Mouse (Mus musculus) small intestine, adult 2 months (tissue): ENCODE data around the gene Klf13. TPM values are rescaled to one million over a fixed set of nuclear protein-coding genes. Genes with fewer than 3 reads are reported as not detected.

Source experiments
- H3K27ac ChIP-seq: fragments of 200-500 bp; 2 replicates; pipeline ENCODE4 v1.5.1; 2012; ENCODE audit warnings: low read depth, low read length, control low read depth, inconsistent platforms; ENCODE audit not compliant: insufficient read depth
- H3K27me3 ChIP-seq: fragments of 200-500 bp; 2 replicates; pipeline ENCODE4 v1.6.1; 2012; ENCODE audit warnings: mild to moderate bottlenecking, moderate library complexity, low read length, inconsistent platforms; ENCODE audit not compliant: control insufficient read depth, insufficient read depth
- H3K36me3 ChIP-seq: fragments of 200-500 bp; 2 replicates; pipeline ENCODE4 v1.6.1; 2012; ENCODE audit warnings: mild to moderate bottlenecking, low read length, control low read depth, inconsistent platforms; ENCODE audit not compliant: control insufficient read depth, insufficient read depth
- H3K4me1 ChIP-seq: fragments of 200-500 bp; 2 replicates; pipeline ENCODE4 v1.6.1; 2012; ENCODE audit warnings: low read length, inconsistent platforms, mixed read lengths; ENCODE audit not compliant: control insufficient read depth, insufficient read depth, insufficient read length
- H3K4me3 ChIP-seq: fragments of 200-500 bp; 2 replicates; pipeline ENCODE4 v1.5.1; 2012; ENCODE audit warnings: low read depth, mild to moderate bottlenecking, control low read depth, inconsistent platforms, low read length, moderate library complexity
- CTCF ChIP-seq: fragments of 200-500 bp; IDR thresholded peaks from 2 replicates; pipeline ENCODE4 v1.5.1; 2012; ENCODE audit warnings: low read depth, mild to moderate bottlenecking, control low read depth, inconsistent platforms, low read length, moderate library complexity, mixed read lengths; ENCODE audit not compliant: insufficient replicate concordance, insufficient read length; ENCODE audit errors: extremely low read depth
- POLR2A ChIP-seq: fragments of 200-500 bp; IDR thresholded peaks from 2 replicates; pipeline ENCODE4 v1.6.1; 2012; ENCODE audit warnings: low read depth, mild to moderate bottlenecking, control low read depth, inconsistent platforms, low read length, moderate library complexity
- WGBS: fragments of 180-500 bp; shearing (Covaris S2); methylation state at CpG from one replicate; pipeline ENCODE4 v1.1.7; 2018; 5-methylcytosine and 5-hydroxymethylcytosine counted together
- polyA plus RNA-seq: library from polyadenylated mRNA; depleted of rRNA; stranded (reverse); fragments of >200 nt; gene quantifications from 2 replicates; pipeline ENCODE4 v1.2.3, GENCODE M21; 2012

Klf13 gene
- polyA plus RNA-seq, 1 experiment: 55.1 TPM

DNA sequence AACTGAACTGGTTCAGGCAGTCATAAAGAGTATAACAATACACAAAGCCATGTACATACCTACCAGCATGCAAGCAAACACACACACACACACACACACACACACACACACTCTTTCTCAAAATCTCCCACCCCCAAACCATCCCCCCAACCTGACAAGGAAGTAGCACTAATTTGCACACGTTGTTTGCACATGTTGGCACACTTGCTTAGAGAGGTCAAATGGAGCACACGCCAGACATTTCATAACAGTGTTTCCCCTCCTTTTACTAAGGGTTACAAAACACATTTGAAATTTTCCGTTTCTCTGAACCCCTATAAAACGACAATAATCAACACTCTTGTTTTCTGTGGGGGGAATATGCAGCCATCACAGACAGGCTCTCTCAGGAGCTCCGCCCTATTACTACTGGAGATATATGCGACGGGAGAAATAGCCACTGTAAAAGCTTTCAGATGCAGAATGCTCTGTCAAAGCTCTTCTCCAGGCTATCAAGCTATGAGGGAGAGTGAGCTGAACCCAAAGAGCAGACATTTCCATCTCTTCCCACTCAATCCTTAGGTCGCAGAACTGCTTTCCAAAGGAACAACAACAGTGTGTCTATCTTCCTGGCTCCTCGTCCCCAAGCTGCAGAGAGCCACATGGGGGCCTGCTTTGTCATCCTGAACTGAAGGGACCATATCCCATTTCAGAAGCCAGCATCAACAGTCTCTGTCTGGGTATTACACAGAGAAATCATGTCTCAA, 34.9 kb downstream of the Klf13 start:
- no peak overlapping the region for H3K4me3 ChIP-seq
- H3K27me3 ChIP-seq: no peaks in the 10 kb centered on the region
- WGBS: 33% methylated on average over 9 of the region's 9 CpGs
- peak overlapping the region; percentile 60 for H3K27ac ChIP-seq
- TF ChIP-seq POLR2A: no peak
- no peak for TF ChIP-seq CTCF
- no peaks in the 10 kb centered on the region for H3K36me3 ChIP-seq
- H3K4me1 ChIP-seq: peaks cover 46% of the 10 kb centered on the region

DNA sequence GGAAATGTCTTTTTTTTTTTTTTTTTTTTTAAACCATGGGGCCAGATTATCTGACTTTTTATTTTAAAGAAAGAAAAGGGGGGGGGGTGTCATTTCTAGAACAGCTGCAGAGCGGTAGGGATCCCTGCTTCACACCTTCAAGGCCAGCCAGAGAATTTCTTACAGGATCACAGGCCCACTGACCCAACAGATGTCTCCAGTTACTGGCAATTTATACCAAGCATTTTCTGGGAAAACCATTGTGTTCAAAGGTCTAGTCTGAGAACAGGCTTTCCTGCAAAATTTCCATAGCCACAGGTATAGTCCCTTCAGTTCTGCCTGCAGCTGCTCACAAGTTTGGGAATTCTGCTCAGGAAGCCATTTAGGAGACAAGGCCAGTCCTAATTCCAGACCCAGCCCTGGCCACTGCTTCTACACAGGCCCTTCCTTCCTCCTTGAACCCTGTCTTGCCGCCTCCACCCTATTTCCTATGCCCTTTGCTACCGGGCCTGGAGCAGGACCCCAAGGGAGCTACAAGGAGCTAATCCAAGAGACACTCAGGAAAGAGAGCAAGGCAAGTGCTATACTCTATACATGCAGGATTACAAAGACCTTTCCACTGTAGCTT, 36.0 kb downstream of the Klf13 start:
- H3K27ac ChIP-seq: peak overlapping the region; percentile 60
- no peaks in the 10 kb centered on the region for H3K36me3 ChIP-seq
- TF ChIP-seq CTCF: no peak
- H3K27me3 ChIP-seq: no peaks in the 10 kb centered on the region
- peaks cover 51% of the 10 kb centered on the region for H3K4me1 ChIP-seq
- 43% methylated on average over 3 of the region's 3 CpGs for WGBS
- H3K4me3 ChIP-seq: no peak overlapping the region

DNA sequence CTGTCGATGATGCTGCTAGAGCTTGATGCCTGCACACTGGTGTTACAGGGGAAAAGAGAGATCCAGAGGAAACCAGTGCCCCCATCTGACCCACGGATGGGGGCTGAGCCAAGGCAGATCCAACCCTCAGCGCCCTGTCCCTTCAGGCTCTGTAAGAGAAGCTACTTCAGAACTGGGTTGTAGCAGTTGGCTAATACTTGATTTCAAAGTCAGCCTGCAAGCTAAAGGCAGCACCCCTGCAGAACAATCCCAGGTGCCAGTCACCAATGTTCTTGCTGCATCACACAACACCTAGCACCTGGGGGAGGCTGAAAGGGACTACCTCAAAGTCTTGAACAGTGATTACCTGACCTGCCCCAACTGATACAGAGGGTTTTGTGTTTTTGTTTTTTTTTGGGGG, 36.8 kb downstream of the Klf13 start:
- Histone ChIP-seq H3K27me3 (no peaks in the 10 kb centered on the region), H3K4me1 (peaks cover 56% of the 10 kb centered on the region), H3K4me3 (no peak overlapping the region), H3K27ac (no peak overlapping the region), H3K36me3 (no peaks in the 10 kb centered on the region)
- TF ChIP-seq POLR2A (no peak), CTCF (no peak)
- WGBS: 82% methylated on average over 3 of the region's 3 CpGs

DNA sequence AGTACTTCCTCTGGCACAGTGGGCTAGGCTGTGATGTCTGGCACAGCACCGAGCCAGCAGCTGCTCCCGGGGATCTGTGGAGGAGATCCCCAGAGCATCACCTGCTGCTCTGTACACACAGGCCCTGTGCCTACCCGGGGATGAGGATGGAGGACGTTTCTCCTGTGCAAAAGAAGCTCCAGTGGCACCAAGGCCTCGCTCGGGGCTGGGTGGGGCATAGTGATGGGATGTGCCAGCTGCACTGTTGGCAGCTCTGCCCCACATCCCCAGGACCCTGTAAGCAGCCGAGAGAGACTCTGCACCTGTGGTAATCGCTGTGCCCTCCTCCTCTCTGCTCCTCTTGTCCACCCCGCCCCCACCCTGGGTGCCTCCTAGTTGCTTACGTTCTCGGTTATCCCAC, 37.4 kb downstream of the Klf13 start:
- no peaks in the 10 kb centered on the region for H3K27me3 ChIP-seq
- no peaks in the 10 kb centered on the region for H3K36me3 ChIP-seq
- no peak overlapping the region for H3K27ac ChIP-seq
- H3K4me1 ChIP-seq: peaks cover 58% of the 10 kb centered on the region
- 46% methylated on average over 11 of the region's 11 CpGs for WGBS
- no peak overlapping the region for H3K4me3 ChIP-seq
- TF ChIP-seq POLR2A: no peak
- no peak for TF ChIP-seq CTCF

- 96% methylated on average over 2 of the region's 2 CpGs for WGBS
- Histone ChIP-seq H3K27me3 (no peaks in the 10 kb centered on the region), H3K4me3 (no peak overlapping the region), H3K4me1 (peaks cover 51% of the 10 kb centered on the region), H3K27ac (no peak overlapping the region), H3K36me3 (no peaks in the 10 kb centered on the region)
- no peak for TF ChIP-seq CTCF
- no peak for TF ChIP-seq POLR2A
These were observed 38.3 kb downstream of the Klf13 start for GRCm38 (mm10) chr7:63900411-63900810.

DNA sequence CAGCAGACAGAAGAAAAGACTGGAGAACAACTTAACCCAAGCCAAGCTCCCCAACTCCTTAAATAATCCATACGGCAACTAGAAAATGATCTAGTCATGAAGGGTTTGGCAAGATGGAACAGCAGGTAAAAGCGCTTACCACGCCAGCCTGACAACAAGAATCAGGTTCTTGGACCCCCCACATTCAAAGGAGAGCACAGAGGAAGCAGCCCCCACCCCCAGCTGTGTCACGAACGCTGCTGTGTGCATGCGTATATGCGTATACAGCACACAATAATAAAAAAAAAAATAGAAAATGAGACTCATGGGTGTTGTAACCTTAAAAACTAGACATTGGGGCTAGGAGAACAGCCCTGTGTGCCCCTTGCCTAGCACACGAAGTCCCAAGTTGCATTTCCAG, 38.8 kb downstream of the Klf13 start:
- Histone ChIP-seq H3K27ac (no peak overlapping the region; the same call in 1 of the 2 replicates), H3K36me3 (no peaks in the 10 kb centered on the region), H3K4me1 (peaks cover 48% of the 10 kb centered on the region), H3K4me3 (no peak overlapping the region), H3K27me3 (no peaks in the 10 kb centered on the region)
- WGBS: 94% methylated on average over 8 of the region's 8 CpGs
- TF ChIP-seq CTCF (no peak), POLR2A (no peak)

- Histone ChIP-seq H3K27ac (peak overlapping the region; percentile 99), H3K27me3 (no peaks in the 10 kb centered on the region), H3K36me3 (no peaks in the 10 kb centered on the region), H3K4me1 (peaks cover 40% of the 10 kb centered on the region), H3K4me3 (no peak overlapping the region)
- WGBS: 88% methylated on average over 6 of the region's 6 CpGs
- TF ChIP-seq POLR2A (no peak), CTCF (no peak)
These were observed 40.5 kb downstream of the Klf13 start for GRCm38 (mm10) chr7:63898201-63898600.
